8 mouse cellular contexts compared by ENCODE assay signal in the genomic region with DNA sequence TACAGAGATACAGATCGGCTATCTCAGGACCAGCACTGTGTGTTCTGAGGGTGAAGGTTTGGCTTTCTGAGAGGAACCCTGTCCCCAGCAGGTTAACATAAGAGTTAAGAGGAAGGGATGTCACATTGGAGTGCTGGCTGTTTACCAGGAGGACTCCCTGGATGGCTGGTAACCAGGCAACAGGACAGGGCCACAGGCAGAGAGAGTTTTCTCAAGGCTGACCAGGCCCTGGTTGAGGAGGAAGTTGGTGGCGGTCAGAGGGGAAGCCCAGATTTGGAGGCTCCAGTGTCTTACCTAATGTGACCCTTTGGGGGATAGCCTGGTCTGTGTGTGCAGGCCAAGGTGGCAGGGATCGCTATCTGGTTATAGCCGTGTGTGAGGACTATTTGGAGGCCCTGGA. TPM values are rescaled to one million over a fixed set of nuclear protein-coding genes. Genes with fewer than 3 reads are reported as not detected.
DNase-seq lines count a peak whose midpoint lies in the region; ATAC-seq lines count a peak whose summit lies in the region.

No protein-coding gene starts in this region.

- 71% methylated on average over 4 of the region's 4 CpGs for WGBS in kidney, embryonic 14.5 days

- no peaks in the 10 kb centered on the region for H3K9me3 ChIP-seq in kidney, embryonic 14.5 days (ENCODE audit: control insufficient read depth, low read length)
- H3K9me3 ChIP-seq in megakaryocyte, embryonic 14.5 days = no peaks in the 10 kb centered on the region

- DNase-seq in heart, adult 11 months = peak; percentile 98
- no peak for DNase-seq in heart, postnatal 25 days (ENCODE audit: low spot score)
- peak; percentile 42 for DNase-seq in adrenal gland, postnatal 25 days
- peak; percentile 76 to 81 for DNase-seq in heart, adult 18-20 months
- no peak for DNase-seq in spleen, postnatal 14 days (ENCODE audit: low spot score in 2 of 2)

- no peak for ATAC-seq in kidney, embryonic 14.5 days (ENCODE audit: low FRiP score, low TSS enrichment)
- ATAC-seq in inflammation-experienced regulatory T-cells, adult 6 months = no peak

- H3K27ac ChIP-seq in kidney, embryonic 14.5 days (ENCODE audit: low read depth, low read length) = peak overlapping the region; percentile 25; the same call in 1 of the 2 replicates

- H3K4me2 ChIP-seq in kidney, embryonic 14.5 days (replicated peaks; ENCODE audit: low read depth, low read length) = peak overlapping the region; percentile 89

- H3K9ac ChIP-seq in kidney, embryonic 14.5 days (ENCODE audit: low read depth, low read length) = no peak overlapping the region

- peaks cover 20% of the 10 kb centered on the region for H3K36me3 ChIP-seq in kidney, embryonic 14.5 days (ENCODE audit: control insufficient read depth, insufficient read depth, low read length)
- peaks cover 68% of the 10 kb centered on the region for H3K36me3 ChIP-seq in megakaryocyte, embryonic 14.5 days (replicated peaks; ENCODE audit: low read length)

- 0 out of 2 replicates have a peak overlapping the region, but pooled peaks have one; percentile 1 for H3K4me3 ChIP-seq in kidney, embryonic 14.5 days (ENCODE audit: low read length)
- peak overlapping the region; percentile 99 for H3K4me3 ChIP-seq in megakaryocyte, embryonic 14.5 days (replicated peaks)

- intact Hi-C loops in heart, postnatal 25 days (cut with DNase I) = loop anchor here (5.0 kb wide), 1 partner anchor 126 kb away; no protein-coding TSS in a partner anchor

- no peaks in the 10 kb centered on the region for H3K27me3 ChIP-seq in kidney, embryonic 14.5 days (ENCODE audit: control insufficient read depth, insufficient read depth, low read length)
- H3K27me3 ChIP-seq in megakaryocyte, embryonic 14.5 days (replicated peaks) = no peaks in the 10 kb centered on the region

- H3K4me1 ChIP-seq in kidney, embryonic 14.5 days (ENCODE audit: control insufficient read depth, insufficient read depth, low read length) = peaks cover 41% of the 10 kb centered on the region
- H3K4me1 ChIP-seq in megakaryocyte, embryonic 14.5 days = peaks cover 67% of the 10 kb centered on the region

RNA-seq across cellular contexts. Expression of gene Iffo1, which starts 1.8 kb away (rescaled TPM):
- total RNA-seq in heart, postnatal 25 days (2021) = 10 to 100 TPM in 1 of 2 experiments, 1 to 10 TPM in 1; 7.1 to 12.0 TPM
- total RNA-seq in adrenal gland, postnatal 25 days (2021) = 27.8 and 43.8 TPM in 2 replicates
- total RNA-seq in heart, adult 18-20 months (2021) = 1 to 10 TPM; 5.0 to 5.9 TPM
- polyA plus RNA-seq in kidney, embryonic 14.5 days (2014; fragmentation: Nextera tagmentation; extraction: Ambion mirVana) = 7.0 and 7.4 TPM in 2 replicates
- 20.6 and 36.4 TPM in 2 replicates for polyA plus RNA-seq in megakaryocyte, embryonic 14.5 days (2012; ENCODE audit: insufficient read depth, low replicate concordance)
- 10 to 100 TPM in 1 of 3 experiments, 1 to 10 TPM in 2; 6.9 to 12.4 (median 9.8) TPM for polyA plus RNA-seq in inflammation-experienced regulatory T-cells, adult 6 months (2017; shearing (Covaris generic))

RNA-seq across cellular contexts. Expression of gene Nop2, which starts 15.1 kb away (rescaled TPM):
- 10 to 100 TPM; 19.4 to 20.0 TPM for total RNA-seq in heart, postnatal 25 days (2021)
- total RNA-seq in adrenal gland, postnatal 25 days (2021) = 36.2 and 44.0 TPM in 2 replicates
- total RNA-seq in heart, adult 18-20 months (2021) = 10 to 100 TPM; 19.2 to 20.1 TPM
- polyA plus RNA-seq in kidney, embryonic 14.5 days (2014; fragmentation: Nextera tagmentation; extraction: Ambion mirVana) = 58.2 and 67.2 TPM in 2 replicates
- polyA plus RNA-seq in megakaryocyte, embryonic 14.5 days (2012; ENCODE audit: insufficient read depth, low replicate concordance) = 18.4 and 24.5 TPM in 2 replicates
- polyA plus RNA-seq in inflammation-experienced regulatory T-cells, adult 6 months (2017; shearing (Covaris generic)) = 10 to 100 TPM; 32.7 to 50.7 (median 48.1) TPM

RNA-seq across cellular contexts. Expression of gene Gapdh, which starts 19.5 kb away (rescaled TPM):
- 1,000 to 10,000 TPM; 4,843 to 4,911 TPM for total RNA-seq in heart, postnatal 25 days (2021)
- total RNA-seq in adrenal gland, postnatal 25 days (2021) = 1,475 and 1,510 TPM in 2 replicates
- total RNA-seq in heart, adult 18-20 months (2021) = 1,000 to 10,000 TPM; 4,422 to 5,568 TPM
- 2,196 and 2,293 TPM in 2 replicates for polyA plus RNA-seq in kidney, embryonic 14.5 days (2014; fragmentation: Nextera tagmentation; extraction: Ambion mirVana)
- 5,967 and 19,384 TPM in 2 replicates for polyA plus RNA-seq in megakaryocyte, embryonic 14.5 days (2012; ENCODE audit: insufficient read depth, low replicate concordance)
- 100 to 1,000 TPM; 217 to 463 (median 365) TPM for polyA plus RNA-seq in inflammation-experienced regulatory T-cells, adult 6 months (2017; shearing (Covaris generic))

RNA-seq across cellular contexts. Expression of gene Ncapd2, which starts 44.7 kb away (rescaled TPM):
- 10 to 100 TPM; 21.9 to 26.8 TPM for total RNA-seq in heart, postnatal 25 days (2021)
- total RNA-seq in adrenal gland, postnatal 25 days (2021) = 35.6 and 48.3 TPM in 2 replicates
- total RNA-seq in heart, adult 18-20 months (2021) = 10 to 100 TPM; 12.2 to 15.6 TPM
- 99.6 and 150 TPM in 2 replicates for polyA plus RNA-seq in kidney, embryonic 14.5 days (2014; fragmentation: Nextera tagmentation; extraction: Ambion mirVana)
- polyA plus RNA-seq in megakaryocyte, embryonic 14.5 days (2012; ENCODE audit: insufficient read depth, low replicate concordance) = 92.0 and 141 TPM in 2 replicates
- polyA plus RNA-seq in inflammation-experienced regulatory T-cells, adult 6 months (2017; shearing (Covaris generic)) = 10 to 100 TPM; 25.4 to 88.8 (median 51.2) TPM

RNA-seq across cellular contexts. Expression of gene Mrpl51, which starts 44.8 kb away (rescaled TPM):
- 100 to 1,000 TPM; 308 to 324 TPM for total RNA-seq in heart, postnatal 25 days (2021)
- total RNA-seq in adrenal gland, postnatal 25 days (2021) = 158 and 198 TPM in 2 replicates
- 100 to 1,000 TPM; 316 to 366 TPM for total RNA-seq in heart, adult 18-20 months (2021)
- 203 and 238 TPM in 2 replicates for polyA plus RNA-seq in kidney, embryonic 14.5 days (2014; fragmentation: Nextera tagmentation; extraction: Ambion mirVana)
- polyA plus RNA-seq in megakaryocyte, embryonic 14.5 days (2012; ENCODE audit: insufficient read depth, low replicate concordance) = 68.3 and 124 TPM in 2 replicates
- polyA plus RNA-seq in inflammation-experienced regulatory T-cells, adult 6 months (2017; shearing (Covaris generic)) = 100 to 1,000 TPM in 1 of 3 experiments, 10 to 100 TPM in 2; 65.3 to 102 (median 74.3) TPM

Comparison
In these comparisons a context has a peak if more than half of its experiments do, and no peak if none do; other contexts are left out.
1. DNase-seq: peak in heart, adult 11 months (single experiment), adrenal gland, postnatal 25 days (single experiment) and heart, adult 18-20 months (2 of 2); none in heart, postnatal 25 days (single experiment) and spleen, postnatal 14 days (0 of 2).